Mouse (Mus musculus) spleen, adult 2 months (tissue): ENCODE data around the gene Tnfaip8l1.

Experiments used
- CTCF ChIP-seq: fragments of 200-500 bp; IDR thresholded peaks from 2 replicates; pipeline ENCODE4 v1.5.1; 2011; ENCODE audit warnings: mild to moderate bottlenecking, inconsistent platforms; ENCODE audit not compliant: insufficient read depth, insufficient read length, insufficient replicate concordance; ENCODE audit errors: extremely low read depth
- POLR2A ChIP-seq: fragments of 200-500 bp; IDR thresholded peaks from 2 replicates; pipeline ENCODE4 v1.6.1; 2011; ENCODE audit warnings: low read depth, low read length, inconsistent platforms

- TF ChIP-seq POLR2A (no peak), CTCF (no peak)
These were observed 55.4 kb downstream of the Tnfaip8l1 start for GRCm38 (mm10) chr17:56217670-56218069.
